Mouse (Mus musculus): ENCODE data around the gene Eloa. TPM values are rescaled to one million over a fixed set of nuclear protein-coding genes. Genes with fewer than 3 reads are reported as not detected.
A peak's percentile ranks its signal among the peaks of the same experiment; 100 is the strongest.

The Eloa gene
- total and polyA plus RNA-seq, 3 experiments = 12.9 to 108 (median 56.0) TPM

- Histone ChIP-seq H3K27me3 (ENCODE audit: insufficient read depth, low read length) (no peaks in the 10 kb centered on the region), H3K4me1 (ENCODE audit: insufficient read depth, low read depth, low read length) (peaks cover 76% of the 10 kb centered on the region), H3K36me3 (replicated peaks) (peaks cover 79% of the 10 kb centered on the region), H3K4me3 (ENCODE audit: low read depth, low read length) (no peak overlapping the region), H3K9me3 (replicated peaks) (no peaks in the 10 kb centered on the region)
- DNase-seq (ENCODE audit: low spot score) (no peak), ATAC-seq (ENCODE audit: extremely low read depth, insufficient number of reproducible peaks, low FRiP score, poor library complexity, severe bottlenecking) (no peak)
- TF ChIP-seq TAL1 (conservative IDR thresholded peaks at IDR 0.05; ENCODE audit: low read depth, low read length) = no peak
- TF ChIP-seq CTCF (IDR thresholded peaks at IDR 0.05; ENCODE audit: low read depth, low read length) = no peak
- no peak for TF ChIP-seq GATA1 (IDR thresholded peaks at IDR 0.05; ENCODE audit: borderline replicate concordance, low read length)
- TF ChIP-seq POLR2AphosphoS5 (IDR thresholded peaks at IDR 0.05; ENCODE audit: insufficient replicate concordance, low read depth, low read length) = no peak
- no peak for TF ChIP-seq GATA2 (IDR thresholded peaks at IDR 0.05; ENCODE audit: borderline replicate concordance, low read depth, low read length)
Measured at GRCm38 (mm10) chr4:135969070-135969750, 52.4 kb downstream of the Eloa start.

DNA sequence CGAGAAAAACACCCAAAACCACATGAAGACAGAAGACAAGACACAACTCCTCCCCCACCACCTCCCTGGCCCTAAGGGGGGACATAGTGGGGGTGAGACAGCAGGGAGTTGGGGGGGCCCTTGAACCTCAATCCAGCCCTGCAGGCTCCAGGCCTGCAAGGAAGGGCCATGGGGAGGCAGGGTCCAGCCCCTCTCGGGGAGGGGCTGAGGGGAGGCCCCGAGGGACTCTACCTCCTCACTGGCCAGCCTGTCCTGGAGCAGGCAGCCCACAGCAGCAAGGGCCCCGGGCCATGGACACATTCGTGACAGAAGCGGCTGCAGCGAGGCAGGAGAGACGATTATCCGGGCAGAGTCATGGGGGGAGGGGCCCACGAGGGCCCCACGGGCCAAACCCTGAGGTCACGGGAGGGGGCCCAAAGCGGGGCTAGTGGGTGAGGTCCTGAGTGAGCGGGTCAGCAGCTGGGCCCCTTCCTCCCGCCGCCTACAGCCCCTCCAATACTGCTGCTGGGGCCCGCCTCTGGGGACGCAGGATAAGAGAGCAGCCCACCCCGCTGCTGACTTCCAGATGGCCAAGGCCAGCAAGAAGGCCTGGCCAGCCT is 53.2 kb downstream of the Eloa start:
- Histone ChIP-seq H3K36me3 (replicated peaks) (peaks cover 71% of the 10 kb centered on the region), H3K27me3 (ENCODE audit: insufficient read depth, low read length) (no peaks in the 10 kb centered on the region), H3K9me3 (replicated peaks) (no peaks in the 10 kb centered on the region), H3K4me1 (ENCODE audit: insufficient read depth, low read depth, low read length) (peaks cover 72% of the 10 kb centered on the region), H3K4me3 (ENCODE audit: low read depth, low read length) (no peak overlapping the region)
- no peak for ATAC-seq (ENCODE audit: extremely low read depth, insufficient number of reproducible peaks, low FRiP score, poor library complexity, severe bottlenecking)
- DNase-seq (ENCODE audit: low spot score) = no peak
- TF ChIP-seq GATA1 (IDR thresholded peaks at IDR 0.05; ENCODE audit: borderline replicate concordance, low read length) = no peak
- TF ChIP-seq POLR2AphosphoS5 (IDR thresholded peaks at IDR 0.05; ENCODE audit: insufficient replicate concordance, low read depth, low read length) = no peak

DNA sequence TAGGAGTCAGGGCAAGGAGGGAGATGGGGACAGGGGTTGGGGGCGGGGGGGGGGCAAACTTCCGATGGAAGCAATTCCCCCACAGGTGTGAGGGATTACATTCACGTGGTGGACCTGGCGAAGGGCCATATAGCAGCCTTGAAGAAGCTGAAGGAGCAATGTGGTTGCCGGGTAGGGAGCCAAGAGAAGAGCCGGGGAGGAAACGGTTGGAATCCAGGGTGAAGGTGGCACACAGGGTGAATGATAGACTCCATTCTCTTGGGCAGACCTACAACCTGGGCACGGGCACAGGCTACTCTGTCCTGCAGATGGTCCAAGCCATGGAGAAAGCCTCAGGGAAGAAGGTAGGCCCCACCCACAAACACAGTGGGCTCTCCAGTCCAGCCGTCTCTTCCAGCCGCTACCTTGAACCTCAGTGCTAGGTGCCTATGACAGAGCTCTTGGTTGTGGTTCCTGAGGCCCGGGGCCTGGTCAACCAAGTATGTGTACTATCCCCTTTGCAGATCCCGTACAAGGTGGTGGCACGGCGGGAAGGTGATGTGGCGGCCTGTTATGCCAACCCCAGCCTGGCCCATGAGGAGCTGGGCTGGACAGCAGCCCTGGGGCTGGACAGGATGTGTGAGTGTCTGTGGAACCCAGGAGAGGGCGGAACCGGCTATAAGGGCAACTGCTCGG is 54.3 kb downstream of the Eloa start:
- Histone ChIP-seq H3K27me3 (ENCODE audit: insufficient read depth, low read length) (no peaks in the 10 kb centered on the region), H3K9me3 (replicated peaks) (no peaks in the 10 kb centered on the region), H3K4me1 (ENCODE audit: insufficient read depth, low read depth, low read length) (peaks cover 69% of the 10 kb centered on the region), H3K36me3 (replicated peaks) (peaks cover 73% of the 10 kb centered on the region), H3K4me3 (ENCODE audit: low read depth, low read length) (no peak overlapping the region)
- DNase-seq (ENCODE audit: low spot score) (no peak), ATAC-seq (ENCODE audit: extremely low read depth, insufficient number of reproducible peaks, low FRiP score, poor library complexity, severe bottlenecking) (no peak)
- TF ChIP-seq CTCF (IDR thresholded peaks at IDR 0.05; ENCODE audit: low read depth, low read length) = no peak
- no peak for TF ChIP-seq GATA1 (IDR thresholded peaks at IDR 0.05; ENCODE audit: borderline replicate concordance, low read length)
- no peak for TF ChIP-seq TAL1 (conservative IDR thresholded peaks at IDR 0.05; ENCODE audit: low read depth, low read length)
- no peak for TF ChIP-seq POLR2AphosphoS5 (IDR thresholded peaks at IDR 0.05; ENCODE audit: insufficient replicate concordance, low read depth, low read length)
- TF ChIP-seq GATA2 (IDR thresholded peaks at IDR 0.05; ENCODE audit: borderline replicate concordance, low read depth, low read length) = no peak

GRCm38 (mm10) chr4:135966283-135966682 is 55.3 kb downstream of the Eloa start:
- peaks cover 81% of the 10 kb centered on the region for H3K36me3 ChIP-seq (replicated peaks)
- TF ChIP-seq POLR2AphosphoS5 (IDR thresholded peaks at IDR 0.05; ENCODE audit: insufficient replicate concordance, low read depth, low read length) = no peak
- TF ChIP-seq CTCF (IDR thresholded peaks at IDR 0.05; ENCODE audit: low read depth, low read length) = no peak
- TF ChIP-seq GATA2 (IDR thresholded peaks at IDR 0.05; ENCODE audit: borderline replicate concordance, low read depth, low read length) = no peak
- no peak for TF ChIP-seq GATA1 (IDR thresholded peaks at IDR 0.05; ENCODE audit: borderline replicate concordance, low read length)
- TF ChIP-seq TAL1 (conservative IDR thresholded peaks at IDR 0.05; ENCODE audit: low read depth, low read length) = no peak
- DNase-seq (ENCODE audit: low spot score) = no peak

DNA sequence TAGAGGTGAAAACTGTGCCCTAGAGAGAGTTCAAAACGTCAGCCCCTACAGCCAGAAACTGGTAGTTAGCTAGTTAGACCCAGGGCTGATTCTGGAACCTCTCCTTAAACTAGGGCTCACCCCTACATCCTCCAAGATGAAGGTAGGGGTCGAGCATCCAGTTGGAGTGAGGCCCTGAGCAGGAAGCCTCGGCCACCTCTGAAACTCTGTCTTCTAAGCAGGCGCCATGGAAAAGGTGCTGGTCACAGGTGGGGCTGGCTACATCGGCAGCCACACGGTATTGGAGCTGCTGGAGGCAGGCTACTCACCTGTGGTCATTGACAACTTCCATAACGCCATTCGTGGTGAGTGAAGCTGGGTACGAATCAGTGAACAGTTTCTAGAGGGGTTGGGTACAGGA is 56.5 kb downstream of the Eloa start:
- Histone ChIP-seq H3K27me3 (ENCODE audit: insufficient read depth, low read length) (no peaks in the 10 kb centered on the region), H3K9me3 (replicated peaks) (no peaks in the 10 kb centered on the region), H3K4me3 (ENCODE audit: low read depth, low read length) (no peak overlapping the region), H3K36me3 (replicated peaks) (peaks cover 82% of the 10 kb centered on the region), H3K4me1 (ENCODE audit: insufficient read depth, low read depth, low read length) (peaks cover 61% of the 10 kb centered on the region)
- TF ChIP-seq GATA1 (IDR thresholded peaks at IDR 0.05; ENCODE audit: borderline replicate concordance, low read length) = no peak
- no peak for TF ChIP-seq TAL1 (conservative IDR thresholded peaks at IDR 0.05; ENCODE audit: low read depth, low read length)
- TF ChIP-seq GATA2 (IDR thresholded peaks at IDR 0.05; ENCODE audit: borderline replicate concordance, low read depth, low read length) = no peak
- TF ChIP-seq CTCF (IDR thresholded peaks at IDR 0.05; ENCODE audit: low read depth, low read length) = no peak
- TF ChIP-seq POLR2AphosphoS5 (IDR thresholded peaks at IDR 0.05; ENCODE audit: insufficient replicate concordance, low read depth, low read length) = no peak
- no peak for DNase-seq (ENCODE audit: low spot score)
- ATAC-seq (ENCODE audit: extremely low read depth, insufficient number of reproducible peaks, low FRiP score, poor library complexity, severe bottlenecking) = no peak

More at GRCm38 (mm10) chr4:135966283-135966682, 55.3 kb downstream of the Eloa start:
- Histone ChIP-seq H3K4me3 (ENCODE audit: low read depth, low read length) (no peak overlapping the region), H3K9me3 (replicated peaks) (no peaks in the 10 kb centered on the region), H3K4me1 (ENCODE audit: insufficient read depth, low read depth, low read length) (peaks cover 66% of the 10 kb centered on the region), H3K27me3 (ENCODE audit: insufficient read depth, low read length) (no peaks in the 10 kb centered on the region)
- ATAC-seq (ENCODE audit: extremely low read depth, insufficient number of reproducible peaks, low FRiP score, poor library complexity, severe bottlenecking) = no peak

- peak overlapping the region; percentile 83 for H3K4me3 ChIP-seq (ENCODE audit: low read depth, low read length)
- ATAC-seq (ENCODE audit: extremely low read depth, insufficient number of reproducible peaks, low FRiP score, poor library complexity, severe bottlenecking) = no peak
- DNase-seq (ENCODE audit: low spot score) = no peak
- no peaks in the 10 kb centered on the region for H3K27me3 ChIP-seq (ENCODE audit: insufficient read depth, low read length)
- no peak for TF ChIP-seq TAL1 (conservative IDR thresholded peaks at IDR 0.05; ENCODE audit: low read depth, low read length)
- TF ChIP-seq GATA2 (IDR thresholded peaks at IDR 0.05; ENCODE audit: borderline replicate concordance, low read depth, low read length) = no peak
- no peak for TF ChIP-seq GATA1 (IDR thresholded peaks at IDR 0.05; ENCODE audit: borderline replicate concordance, low read length)
- no peak for TF ChIP-seq CTCF (IDR thresholded peaks at IDR 0.05; ENCODE audit: low read depth, low read length)
- TF ChIP-seq POLR2AphosphoS5 (IDR thresholded peaks at IDR 0.05; ENCODE audit: insufficient replicate concordance, low read depth, low read length) = no peak
- H3K4me1 ChIP-seq (ENCODE audit: insufficient read depth, low read depth, low read length) = peaks cover 55% of the 10 kb centered on the region
- H3K36me3 ChIP-seq (replicated peaks) = peaks cover 82% of the 10 kb centered on the region
- no peaks in the 10 kb centered on the region for H3K9me3 ChIP-seq (replicated peaks)
Measured at GRCm38 (mm10) chr4:135964426-135964825, 57.1 kb downstream of the Eloa start.

Measured in G1E (cell line).